Mouse (Mus musculus): ENCODE measurements around the gene Nxn. TPM values are rescaled to one million over a fixed set of nuclear protein-coding genes. Genes with fewer than 3 reads are reported as not detected.
A peak's percentile ranks its signal among the peaks of the same experiment; 100 is the strongest.

Nxn gene
- polyA plus RNA-seq, 1 experiment from 2014 or later: 36.4 TPM

DNA sequence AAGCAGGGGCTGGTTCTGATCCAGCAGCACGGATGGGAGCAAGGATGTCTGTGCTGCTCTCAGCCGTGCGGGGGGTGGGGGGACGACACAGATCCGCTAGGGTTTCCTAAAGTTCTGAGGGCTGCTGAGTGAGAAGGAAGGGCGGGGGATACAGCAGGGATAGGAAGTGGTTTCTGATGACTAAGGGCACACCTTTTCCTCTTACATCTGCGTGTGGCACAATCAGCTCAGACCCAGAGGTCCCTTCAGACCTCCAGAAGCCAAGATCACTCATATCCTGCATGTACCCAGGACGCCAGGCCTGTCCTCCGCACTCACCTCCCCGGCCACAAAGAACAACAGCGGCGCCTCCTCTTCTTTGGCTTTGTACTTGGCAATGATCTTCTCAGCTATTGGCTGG is 137.7 kb downstream of the Nxn start:
- Histone ChIP-seq H3K27me3 (no peaks in the 10 kb centered on the region), H3K9ac (peak overlapping the region; percentile 45; the same call in 1 of the 2 replicates), H3K4me3 (no peak overlapping the region), H3K4me1 (replicated peaks) (peaks cover 61% of the 10 kb centered on the region), H3K27ac (replicated peaks) (peak overlapping the region; percentile 61), H3K36me3 (peaks cover 19% of the 10 kb centered on the region), H3K9me3 (no peaks in the 10 kb centered on the region), H3K4me2 (no peak overlapping the region)
- no peak for ATAC-seq (ENCODE audit: low read depth)
- WGBS: 77% methylated on average over 12 of the region's 12 CpGs

DNA sequence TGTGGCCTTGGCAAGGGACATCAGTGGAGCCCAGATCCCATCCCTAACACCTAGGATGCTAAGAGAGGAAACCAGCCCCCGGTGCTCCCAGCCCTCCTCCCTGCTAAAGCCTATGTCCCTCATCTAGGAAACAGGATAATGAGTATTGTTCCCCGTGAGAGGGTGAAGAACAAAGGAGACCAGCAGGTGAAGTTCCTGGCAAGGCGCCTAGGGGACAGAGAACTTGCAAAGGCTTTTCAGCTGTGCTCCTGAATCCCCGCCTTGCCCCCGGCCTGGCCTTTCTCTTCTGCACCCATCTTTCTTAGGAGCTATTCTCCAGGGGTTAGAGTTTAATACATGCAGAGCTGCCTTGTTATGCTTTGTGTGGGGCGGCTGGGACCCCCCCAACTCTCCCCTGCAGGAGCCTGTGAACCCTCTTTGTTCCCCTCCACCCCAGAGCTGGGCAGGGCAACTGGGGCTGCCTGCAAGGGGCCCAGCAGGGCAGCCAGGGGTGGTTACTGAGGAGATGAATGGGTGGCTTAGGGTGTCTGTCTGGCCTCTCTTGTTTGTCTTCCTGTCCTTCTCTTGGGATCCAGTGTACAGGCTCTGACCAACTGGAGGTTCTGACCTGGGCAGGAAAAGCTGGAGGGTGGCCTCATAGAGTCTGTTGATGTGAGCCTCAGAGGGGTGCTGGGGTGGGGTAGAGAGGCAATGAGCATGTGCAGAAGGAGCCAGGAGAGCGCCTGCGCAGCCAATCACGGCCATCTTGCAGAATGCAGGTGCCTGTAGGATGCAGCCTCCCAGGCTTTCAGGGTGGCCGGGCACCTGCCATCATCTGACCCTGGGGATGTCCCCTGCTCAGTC is 138.5 kb downstream of the Nxn start:
- Histone ChIP-seq H3K9ac (peak overlapping the region; percentile 45; the same call in 1 of the 2 replicates), H3K9me3 (no peaks in the 10 kb centered on the region), H3K4me3 (no peak overlapping the region), H3K27me3 (no peaks in the 10 kb centered on the region), H3K4me2 (no peak overlapping the region), H3K36me3 (peaks cover 19% of the 10 kb centered on the region), H3K4me1 (replicated peaks) (peaks cover 64% of the 10 kb centered on the region), H3K27ac (replicated peaks) (peak overlapping the region; percentile 61)
- no peak for ATAC-seq (ENCODE audit: low read depth)
- 39% methylated on average over 10 of the region's 10 CpGs for WGBS

DNA sequence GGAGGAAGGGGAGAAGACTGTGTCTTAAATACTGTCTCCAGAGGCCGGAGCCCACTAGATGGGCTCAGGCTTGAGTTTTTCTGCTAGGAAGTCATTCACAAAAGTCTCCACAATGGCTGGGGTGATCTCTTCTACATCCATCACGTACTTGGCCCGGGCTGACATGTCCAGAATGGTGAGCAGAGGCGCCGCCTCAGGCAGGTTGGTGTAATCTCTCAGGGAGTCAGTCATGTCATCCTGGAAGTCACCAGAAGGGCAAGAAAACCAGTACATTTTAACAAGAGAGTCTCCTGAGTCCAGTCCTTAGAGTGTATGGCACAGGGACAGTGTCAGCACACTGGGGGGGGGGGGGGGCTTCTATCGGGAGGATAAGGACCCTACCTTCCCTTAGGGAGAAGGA is 140.4 kb downstream of the Nxn start:
- Histone ChIP-seq H3K4me1 (replicated peaks) (peaks cover 71% of the 10 kb centered on the region), H3K4me3 (no peak overlapping the region), H3K9me3 (no peaks in the 10 kb centered on the region), H3K4me2 (no peak overlapping the region), H3K27me3 (no peaks in the 10 kb centered on the region), H3K27ac (replicated peaks) (no peak overlapping the region), H3K9ac (no peak overlapping the region), H3K36me3 (peaks cover 19% of the 10 kb centered on the region)
- no peak for ATAC-seq (ENCODE audit: low read depth)
- 69% methylated on average over 6 of the region's 6 CpGs for WGBS

DNA sequence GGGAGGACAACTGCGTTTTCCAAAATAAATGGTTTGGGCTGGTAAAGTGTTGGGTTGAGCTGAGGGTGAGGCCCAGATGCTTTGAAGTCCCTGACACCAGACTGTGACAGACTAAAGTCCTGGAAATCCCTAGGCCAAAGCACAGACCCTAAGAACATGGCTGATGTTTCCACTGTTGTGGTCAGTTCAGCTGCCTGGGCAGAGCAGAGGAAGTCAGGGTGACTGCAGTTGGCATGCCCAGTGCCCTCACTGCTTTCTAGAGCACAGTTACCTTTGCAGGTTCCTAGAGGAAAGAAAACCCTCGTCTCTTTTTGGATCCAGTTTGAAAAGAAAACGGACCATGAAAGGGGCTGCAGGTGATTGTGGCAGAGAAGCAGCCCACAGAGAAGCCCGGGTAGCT is 141.6 kb downstream of the Nxn start:
- WGBS: 74% methylated on average over 4 of the region's 4 CpGs
- H3K4me2 ChIP-seq: no peak overlapping the region
- peaks cover 19% of the 10 kb centered on the region for H3K36me3 ChIP-seq
- H3K9me3 ChIP-seq: no peaks in the 10 kb centered on the region
- no peaks in the 10 kb centered on the region for H3K27me3 ChIP-seq
- no peak for ATAC-seq (ENCODE audit: low read depth)
- peaks cover 63% of the 10 kb centered on the region for H3K4me1 ChIP-seq (replicated peaks)
- no peak overlapping the region for H3K9ac ChIP-seq
- H3K27ac ChIP-seq (replicated peaks): no peak overlapping the region
- no peak overlapping the region for H3K4me3 ChIP-seq

DNA sequence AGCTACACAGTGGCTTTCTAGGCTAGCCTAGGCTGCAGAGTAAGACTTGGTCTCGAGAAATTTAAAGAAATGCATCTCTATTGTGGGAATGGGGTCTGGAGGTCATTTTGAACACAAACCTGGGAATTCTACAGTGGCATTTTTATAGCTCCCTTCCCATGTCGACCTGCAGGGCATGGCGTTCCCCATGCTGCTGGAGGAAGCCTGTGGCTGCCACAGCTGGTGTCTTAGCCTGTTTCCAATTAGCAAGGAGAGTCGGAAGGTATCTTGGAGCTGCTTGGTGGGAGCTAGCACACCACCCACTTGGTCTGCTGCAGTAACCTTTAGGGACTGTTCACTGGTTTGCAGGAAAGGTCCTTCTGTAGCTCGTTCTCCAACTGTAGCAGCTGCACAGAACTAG is 142.8 kb downstream of the Nxn start:
- H3K27me3 ChIP-seq: no peaks in the 10 kb centered on the region
- peaks cover 50% of the 10 kb centered on the region for H3K4me1 ChIP-seq (replicated peaks)
- no peak overlapping the region for H3K4me3 ChIP-seq
- no peaks in the 10 kb centered on the region for H3K9me3 ChIP-seq
- no peak overlapping the region for H3K9ac ChIP-seq
- H3K36me3 ChIP-seq: peaks cover 23% of the 10 kb centered on the region
- no peak overlapping the region for H3K27ac ChIP-seq (replicated peaks)
- ATAC-seq (ENCODE audit: low read depth): no peak
- no peak overlapping the region for H3K4me2 ChIP-seq
- WGBS: 30% methylated on average over 5 of the region's 5 CpGs

DNA sequence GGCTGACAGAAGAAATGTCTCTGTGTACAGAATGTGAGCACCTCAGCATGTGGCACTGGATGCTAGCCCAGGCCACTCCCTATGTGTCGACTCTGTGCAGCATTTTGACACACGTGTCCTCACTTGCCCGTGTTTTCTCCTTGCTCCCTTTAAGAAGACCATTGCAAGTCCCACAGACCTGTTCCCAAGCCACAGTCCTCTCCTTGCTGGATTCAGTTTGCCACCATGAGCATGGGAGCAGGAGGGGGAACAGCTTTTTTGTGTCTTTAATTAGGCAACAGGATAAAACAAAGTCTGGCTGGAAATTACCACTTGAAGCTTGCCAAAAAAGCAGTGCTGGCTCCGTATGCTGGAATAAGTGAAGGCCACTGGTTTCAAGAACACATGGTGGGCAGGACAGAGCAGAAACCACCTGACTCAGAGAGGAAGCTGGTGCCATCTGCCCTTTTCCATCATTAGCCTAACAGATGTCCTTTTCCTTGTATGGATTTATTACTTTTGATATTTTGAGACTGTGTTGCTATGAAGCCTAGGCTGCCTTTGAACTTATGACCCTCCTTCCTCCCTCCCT is 143.4 kb downstream of the Nxn start:
- 0 out of 2 replicates have a peak overlapping the region, but pooled peaks have one; percentile 14 for H3K27ac ChIP-seq (replicated peaks)
- no peaks in the 10 kb centered on the region for H3K27me3 ChIP-seq
- 55% methylated on average over 4 of the region's 4 CpGs for whole genome bisulfite sequencing
- peaks cover 29% of the 10 kb centered on the region for H3K36me3 ChIP-seq
- H3K9me3 ChIP-seq: no peaks in the 10 kb centered on the region
- H3K4me1 ChIP-seq (replicated peaks): peaks cover 44% of the 10 kb centered on the region
- H3K4me2 ChIP-seq: no peak overlapping the region
- ATAC-seq (ENCODE audit: low read depth): no peak
- H3K9ac ChIP-seq: no peak overlapping the region
- no peak overlapping the region for H3K4me3 ChIP-seq

DNA sequence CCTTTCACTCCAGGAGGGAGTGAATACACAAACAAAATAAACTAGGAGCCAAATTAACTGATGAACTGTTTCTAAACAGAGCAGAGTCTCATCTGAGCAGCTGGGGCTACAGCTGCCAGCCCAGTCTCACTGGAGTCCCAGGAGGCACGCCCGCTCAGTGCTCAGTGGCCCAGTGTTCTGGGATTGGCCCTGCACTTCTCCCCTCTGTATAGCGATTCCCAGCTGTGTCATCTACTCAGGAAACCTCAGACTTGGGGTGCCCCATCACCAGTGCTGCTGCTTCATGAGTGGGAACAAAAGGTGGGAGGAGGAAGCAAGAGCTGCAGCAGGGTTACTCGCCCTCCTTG is 145.0 kb downstream of the Nxn start:
- peak overlapping the region; percentile 72 for H3K27ac ChIP-seq (replicated peaks)
- H3K9me3 ChIP-seq: no peaks in the 10 kb centered on the region
- peaks cover 33% of the 10 kb centered on the region for H3K4me1 ChIP-seq (replicated peaks)
- 0 out of 2 replicates have a peak overlapping the region, but pooled peaks have one; percentile 35 for H3K9ac ChIP-seq
- H3K36me3 ChIP-seq: peaks cover 43% of the 10 kb centered on the region
- H3K4me3 ChIP-seq: no peak overlapping the region
- peak; percentile 70 for ATAC-seq (ENCODE audit: low read depth)
- no peaks in the 10 kb centered on the region for H3K27me3 ChIP-seq
- no peak overlapping the region for H3K4me2 ChIP-seq
- 51% methylated on average over 4 of the region's 4 CpGs for WGBS

DNA sequence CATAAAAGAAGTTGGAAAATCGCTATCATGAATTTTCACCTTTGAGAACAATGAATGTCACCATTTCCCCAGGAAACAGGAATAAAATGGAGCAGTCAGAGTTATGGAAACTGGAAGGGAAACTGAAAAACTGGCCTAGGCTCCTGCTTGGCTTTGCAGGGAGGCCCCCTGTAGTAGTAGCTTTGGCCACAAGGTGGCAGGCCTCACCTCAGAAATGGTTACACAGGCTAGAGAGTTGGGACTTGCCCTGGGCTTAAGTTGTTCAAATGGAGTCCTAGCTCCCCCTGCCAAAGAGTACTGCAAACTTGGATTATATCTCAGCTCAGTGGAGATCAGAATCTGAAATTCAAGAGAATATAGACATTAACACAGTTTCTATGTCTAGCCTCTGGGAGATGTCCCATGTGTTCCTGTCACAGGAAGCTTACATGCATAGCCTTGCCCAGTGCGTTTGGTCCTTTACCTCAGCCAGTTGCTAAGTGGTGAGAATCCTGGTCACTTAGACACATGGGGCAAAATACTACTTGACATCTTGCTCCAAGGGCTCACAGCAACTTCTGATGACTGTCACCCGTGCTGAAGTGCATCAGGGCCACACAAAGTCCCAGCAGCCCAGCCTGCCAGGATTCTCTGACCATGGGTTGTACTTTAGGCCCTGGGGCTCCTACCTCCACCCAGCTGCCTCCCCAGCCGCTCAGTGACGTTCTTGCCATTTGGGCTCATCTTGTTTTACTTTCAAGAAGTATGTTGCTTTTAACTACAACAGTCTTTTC is 145.6 kb downstream of the Nxn start:
- peak overlapping the region; percentile 72 for H3K27ac ChIP-seq (replicated peaks)

DNA sequence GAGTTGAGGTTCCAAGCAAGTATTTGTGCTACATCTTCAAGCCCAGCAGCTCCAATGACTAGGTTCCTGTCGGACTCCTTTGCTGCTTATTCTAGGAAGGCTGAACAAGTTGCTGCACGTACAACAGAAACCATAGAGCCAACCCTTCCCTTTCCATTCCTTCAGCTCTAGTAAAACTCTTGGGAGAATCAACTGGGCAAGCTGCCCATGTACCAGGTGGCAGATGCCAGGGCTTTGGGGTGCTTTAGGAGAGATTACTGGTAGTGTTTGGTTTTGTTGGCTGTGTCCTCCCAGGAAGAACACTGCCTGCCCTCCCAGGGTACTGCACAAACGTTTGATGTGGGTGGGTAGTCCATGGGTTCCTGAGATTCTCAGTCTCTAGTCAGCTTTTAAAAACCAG is 146.9 kb downstream of the Nxn start:
- peaks cover 36% of the 10 kb centered on the region for H3K36me3 ChIP-seq
- no peaks in the 10 kb centered on the region for H3K9me3 ChIP-seq
- no peak overlapping the region for H3K9ac ChIP-seq
- no peak overlapping the region for H3K4me2 ChIP-seq
- WGBS: 67% methylated on average over 3 of the region's 3 CpGs
- peaks cover 32% of the 10 kb centered on the region for H3K4me1 ChIP-seq (replicated peaks)
- no peak overlapping the region for H3K4me3 ChIP-seq
- ATAC-seq (ENCODE audit: low read depth): no peak
- H3K27me3 ChIP-seq: no peaks in the 10 kb centered on the region
- no peak overlapping the region for H3K27ac ChIP-seq (replicated peaks)

More for the DNA sequence above, 145.6 kb downstream of the Nxn start:
- Histone ChIP-seq H3K4me1 (replicated peaks) (peaks cover 33% of the 10 kb centered on the region), H3K4me2 (no peak overlapping the region), H3K4me3 (no peak overlapping the region), H3K27me3 (no peaks in the 10 kb centered on the region), H3K9ac (0 out of 2 replicates have a peak overlapping the region, but pooled peaks have one; percentile 35), H3K36me3 (peaks cover 46% of the 10 kb centered on the region), H3K9me3 (no peaks in the 10 kb centered on the region)
- 38% methylated on average over 5 of the region's 5 CpGs for WGBS
- ATAC-seq (ENCODE audit: low read depth): peak; percentile 87

DNA sequence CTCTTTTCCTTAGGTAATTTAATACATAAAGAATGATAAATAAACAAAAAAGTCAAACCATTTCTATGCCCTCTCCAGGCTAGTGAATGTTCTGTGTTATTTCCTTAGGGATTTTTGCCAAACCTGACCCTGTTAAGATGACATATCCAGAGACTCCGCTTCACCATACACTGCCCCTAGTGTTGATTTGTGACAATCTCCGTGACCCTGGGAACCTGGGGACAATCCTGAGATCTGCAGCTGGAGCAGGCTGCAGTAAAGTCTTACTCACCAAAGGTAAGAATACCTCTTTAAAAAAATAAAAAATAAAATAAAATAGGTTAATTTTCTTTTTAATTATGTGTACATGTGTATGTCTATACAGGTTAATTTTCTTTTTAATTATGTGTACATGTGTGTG is 151.7 kb downstream of the Nxn start:
- H3K9ac ChIP-seq: no peak overlapping the region
- H3K27ac ChIP-seq (replicated peaks): no peak overlapping the region
- H3K9me3 ChIP-seq: no peaks in the 10 kb centered on the region
- no peak for ATAC-seq (ENCODE audit: low read depth)
- H3K4me1 ChIP-seq (replicated peaks): peaks cover 25% of the 10 kb centered on the region
- no peak overlapping the region for H3K4me3 ChIP-seq
- no peak overlapping the region for H3K4me2 ChIP-seq
- 45% methylated on average over 2 of the region's 2 CpGs for WGBS
- H3K36me3 ChIP-seq: peaks cover 31% of the 10 kb centered on the region
- no peaks in the 10 kb centered on the region for H3K27me3 ChIP-seq

DNA sequence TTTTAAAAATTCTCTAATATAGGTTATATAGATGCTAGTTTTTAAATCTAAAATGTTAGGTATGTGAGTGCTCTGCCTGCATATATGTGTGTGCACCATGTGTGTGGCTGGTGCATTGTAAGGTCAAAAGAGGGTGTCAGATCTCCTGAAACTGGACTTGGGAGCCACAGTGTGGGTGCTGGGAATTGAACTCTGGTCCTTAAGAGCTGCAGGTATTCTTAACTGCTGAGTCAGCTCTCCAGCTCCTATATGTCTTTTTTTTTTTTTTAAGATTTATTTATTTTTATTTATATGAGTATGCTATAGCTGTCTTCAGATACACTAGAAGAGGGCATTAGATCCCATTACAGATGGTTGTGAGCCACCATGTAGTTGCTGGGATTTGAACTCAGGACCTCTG is 152.5 kb downstream of the Nxn start:
- ATAC-seq (ENCODE audit: low read depth): no peak
- no peaks in the 10 kb centered on the region for H3K27me3 ChIP-seq
- peaks cover 29% of the 10 kb centered on the region for H3K36me3 ChIP-seq

More for the DNA sequence above, 152.5 kb downstream of the Nxn start:
- Histone ChIP-seq H3K27ac (replicated peaks) (no peak overlapping the region), H3K4me3 (no peak overlapping the region), H3K4me1 (replicated peaks) (peaks cover 33% of the 10 kb centered on the region), H3K9me3 (no peaks in the 10 kb centered on the region), H3K9ac (no peak overlapping the region), H3K4me2 (no peak overlapping the region)
